Mouse (Mus musculus): ENCODE data around the gene Alg9. TPM values are rescaled to one million over a fixed set of nuclear protein-coding genes. Genes with fewer than 3 reads are reported as not detected.

Gene Alg9
- polyA plus RNA-seq, 2 experiments, result 33.2 to 35.9 TPM

- DNase-seq (ENCODE audit: low spot score), result no peak
- Histone ChIP-seq H3K9me3 (ENCODE audit: control insufficient read depth, low read length) (no peaks in the 10 kb centered on the region), H3K27ac (replicated peaks; ENCODE audit: low read depth, low read length) (peak overlapping the region; percentile 81), H3K4me1 (ENCODE audit: control insufficient read depth, insufficient read depth, low read length) (peaks cover 9% of the 10 kb centered on the region), H3K4me2 (replicated peaks; ENCODE audit: low read depth, low read length, severe bottlenecking) (peak overlapping the region; percentile 68), H3K9ac (ENCODE audit: low read depth, low read length, severe bottlenecking) (peak overlapping the region; percentile 81; the same call in 1 of the 2 replicates), H3K4me3 (replicated peaks; ENCODE audit: low read length) (peak overlapping the region; percentile 81), H3K27me3 (ENCODE audit: control insufficient read depth, insufficient read depth, low read length) (no peaks in the 10 kb centered on the region), H3K36me3 (ENCODE audit: control insufficient read depth, insufficient read depth, low read length) (peaks cover 16% of the 10 kb centered on the region)
- TF ChIP-seq POLR2A (IDR thresholded peaks at IDR 0.05; ENCODE audit: borderline replicate concordance, extremely low read depth, insufficient read depth, insufficient read length), result no peak
- no peak for ATAC-seq (ENCODE audit: low FRiP score, low read depth)
- 58% methylated on average over 5 of the region's 5 CpGs for WGBS
These were observed 81.0 kb downstream of the Alg9 start for GRCm38 (mm10) chr9:50855780-50856179.

DNA sequence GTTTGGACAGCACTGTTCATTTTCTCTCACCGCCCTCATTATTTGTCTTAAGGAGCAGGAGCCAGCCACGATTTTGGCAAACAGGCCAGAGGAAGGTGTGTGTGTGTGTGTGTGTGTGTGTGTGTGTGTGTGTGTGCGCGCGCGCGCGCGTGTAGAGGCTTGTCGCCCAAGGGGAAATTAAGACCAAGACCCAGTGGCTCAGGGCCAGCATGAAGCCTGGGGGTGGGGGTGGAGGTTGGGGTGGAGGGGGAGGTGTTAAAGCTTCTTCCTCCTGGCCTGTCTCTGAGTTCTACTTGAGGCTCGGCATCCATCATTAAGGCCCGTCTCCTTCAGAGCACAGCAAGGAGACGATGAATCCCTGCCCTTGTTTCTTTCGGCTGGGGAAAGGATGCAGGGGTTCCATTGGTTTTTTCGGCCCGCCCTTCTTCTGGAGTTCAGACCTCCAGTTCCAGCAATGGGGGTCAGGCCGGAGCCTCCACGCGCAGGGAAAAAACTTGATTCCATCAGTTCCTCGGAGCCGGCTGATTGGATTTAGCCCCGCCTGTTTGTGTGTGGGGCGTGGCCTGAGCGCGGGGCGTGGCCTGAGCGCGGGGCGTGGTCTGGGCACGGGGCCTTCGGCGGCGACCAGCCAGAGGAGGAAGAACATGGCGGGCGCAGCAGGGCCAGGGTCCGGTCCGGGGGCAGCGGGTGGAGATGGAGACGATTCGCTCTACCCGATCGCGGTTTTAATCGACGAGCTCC lies 81.7 kb downstream of the Alg9 start:
- 2% methylated on average over 45 of the region's 45 CpGs for WGBS
- TF ChIP-seq POLR2A (IDR thresholded peaks at IDR 0.05; ENCODE audit: borderline replicate concordance, extremely low read depth, insufficient read depth, insufficient read length), result peak; percentile 59; the same call in 1 of the 2 replicates
- ATAC-seq (ENCODE audit: low FRiP score, low read depth), result peak; percentile 94

GRCm38 (mm10) chr9:50857082-50857641 lies 82.3 kb downstream of the Alg9 start:
- no peak for DNase-seq (ENCODE audit: low spot score)
- Histone ChIP-seq H3K4me1 (ENCODE audit: control insufficient read depth, insufficient read depth, low read length) (peaks cover 9% of the 10 kb centered on the region), H3K36me3 (ENCODE audit: control insufficient read depth, insufficient read depth, low read length) (peaks cover 29% of the 10 kb centered on the region), H3K4me2 (replicated peaks; ENCODE audit: low read depth, low read length, severe bottlenecking) (peak overlapping the region; percentile 68), H3K27me3 (ENCODE audit: control insufficient read depth, insufficient read depth, low read length) (no peaks in the 10 kb centered on the region), H3K4me3 (replicated peaks; ENCODE audit: low read length) (peak overlapping the region; percentile 81), H3K9me3 (ENCODE audit: control insufficient read depth, low read length) (no peaks in the 10 kb centered on the region), H3K27ac (replicated peaks; ENCODE audit: low read depth, low read length) (peak overlapping the region; percentile 81), H3K9ac (ENCODE audit: low read depth, low read length, severe bottlenecking) (peak overlapping the region; percentile 81)
- WGBS, result under 1% methylated on average over 39 of the region's 46 CpGs
- TF ChIP-seq POLR2A (IDR thresholded peaks at IDR 0.05; ENCODE audit: borderline replicate concordance, extremely low read depth, insufficient read depth, insufficient read length), result no peak
- peak; percentile 61 for ATAC-seq (ENCODE audit: low FRiP score, low read depth)

More for the DNA sequence above, 81.7 kb downstream of the Alg9 start:
- Histone ChIP-seq H3K4me1 (ENCODE audit: control insufficient read depth, insufficient read depth, low read length) (peaks cover 9% of the 10 kb centered on the region), H3K36me3 (ENCODE audit: control insufficient read depth, insufficient read depth, low read length) (peaks cover 23% of the 10 kb centered on the region), H3K27ac (replicated peaks; ENCODE audit: low read depth, low read length) (peak overlapping the region; percentile 81), H3K9me3 (ENCODE audit: control insufficient read depth, low read length) (no peaks in the 10 kb centered on the region), H3K4me2 (replicated peaks; ENCODE audit: low read depth, low read length, severe bottlenecking) (peak overlapping the region; percentile 68), H3K27me3 (ENCODE audit: control insufficient read depth, insufficient read depth, low read length) (no peaks in the 10 kb centered on the region), H3K9ac (ENCODE audit: low read depth, low read length, severe bottlenecking) (peak overlapping the region; percentile 81), H3K4me3 (replicated peaks; ENCODE audit: low read length) (peak overlapping the region; percentile 81)
- peak; percentile 86 for DNase-seq (ENCODE audit: low spot score)

DNA sequence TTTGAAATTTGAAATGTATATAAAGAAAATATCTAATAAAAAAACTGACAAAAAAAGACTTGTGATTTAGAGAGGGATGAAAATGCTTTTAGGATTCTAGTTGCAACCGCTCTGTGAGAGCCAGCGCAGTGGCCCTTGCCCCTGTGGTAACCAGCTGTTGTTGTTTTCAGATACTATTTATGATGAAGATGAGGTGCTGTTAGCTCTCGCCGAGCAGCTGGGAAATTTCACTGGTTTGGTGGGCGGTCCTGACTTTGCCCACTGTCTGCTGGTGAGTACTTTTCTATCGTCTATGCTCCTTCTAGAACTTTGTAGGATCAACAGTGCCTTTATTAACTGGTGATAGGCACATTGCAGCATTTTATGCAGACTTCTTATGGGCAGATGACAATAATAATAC lies 83.9 kb downstream of the Alg9 start:
- TF ChIP-seq POLR2A (IDR thresholded peaks at IDR 0.05; ENCODE audit: borderline replicate concordance, extremely low read depth, insufficient read depth, insufficient read length), result no peak
- DNase-seq (ENCODE audit: low spot score), result no peak
- no peak overlapping the region for H3K4me2 ChIP-seq (replicated peaks; ENCODE audit: low read depth, low read length, severe bottlenecking)
- WGBS, result 86% methylated on average over 6 of the region's 6 CpGs
- H3K36me3 ChIP-seq (ENCODE audit: control insufficient read depth, insufficient read depth, low read length), result peaks cover 43% of the 10 kb centered on the region
- H3K27me3 ChIP-seq (ENCODE audit: control insufficient read depth, insufficient read depth, low read length), result no peaks in the 10 kb centered on the region
- peaks cover 9% of the 10 kb centered on the region for H3K4me1 ChIP-seq (ENCODE audit: control insufficient read depth, insufficient read depth, low read length)
- ATAC-seq (ENCODE audit: low FRiP score, low read depth), result no peak
- no peak overlapping the region for H3K9ac ChIP-seq (ENCODE audit: low read depth, low read length, severe bottlenecking)
- no peaks in the 10 kb centered on the region for H3K9me3 ChIP-seq (ENCODE audit: control insufficient read depth, low read length)
- H3K4me3 ChIP-seq (replicated peaks; ENCODE audit: low read length), result no peak overlapping the region
- no peak overlapping the region for H3K27ac ChIP-seq (replicated peaks; ENCODE audit: low read depth, low read length)

GRCm38 (mm10) chr9:50861119-50861839 lies 86.5 kb downstream of the Alg9 start:
- Histone ChIP-seq H3K4me1 (ENCODE audit: control insufficient read depth, insufficient read depth, low read length) (peaks cover 4% of the 10 kb centered on the region; the same call in 1 of the 2 replicates), H3K9me3 (ENCODE audit: control insufficient read depth, low read length) (no peaks in the 10 kb centered on the region), H3K4me2 (replicated peaks; ENCODE audit: low read depth, low read length, severe bottlenecking) (no peak overlapping the region), H3K27me3 (ENCODE audit: control insufficient read depth, insufficient read depth, low read length) (no peaks in the 10 kb centered on the region), H3K9ac (ENCODE audit: low read depth, low read length, severe bottlenecking) (no peak overlapping the region), H3K27ac (replicated peaks; ENCODE audit: low read depth, low read length) (no peak overlapping the region), H3K36me3 (ENCODE audit: control insufficient read depth, insufficient read depth, low read length) (peaks cover 69% of the 10 kb centered on the region), H3K4me3 (replicated peaks; ENCODE audit: low read length) (no peak overlapping the region)
- no peak for TF ChIP-seq POLR2A (IDR thresholded peaks at IDR 0.05; ENCODE audit: borderline replicate concordance, extremely low read depth, insufficient read depth, insufficient read length)
- no peak for ATAC-seq (ENCODE audit: low FRiP score, low read depth)
- no peak for DNase-seq (ENCODE audit: low spot score)
- 92% methylated on average over 18 of the region's 18 CpGs for WGBS
